Mouse (Mus musculus) olfactory bulb, adult 2 months (tissue): Measurements from ENCODE around the gene Lhx1. TPM values are rescaled to one million over a fixed set of nuclear protein-coding genes. Genes with fewer than 3 reads are reported as not detected.

ENCODE experiments used
- H3K27ac ChIP-seq: fragments of 200-500 bp; 2 replicates; pipeline ENCODE4 v1.5.1; 2012; ENCODE audit warnings: low read depth, low read length; ENCODE audit not compliant: insufficient read depth
- H3K4me1 ChIP-seq: fragments of 200-500 bp; 2 replicates; pipeline ENCODE4 v1.6.1; 2012; ENCODE audit warnings: low read length; ENCODE audit not compliant: control insufficient read depth, insufficient read depth
- H3K4me3 ChIP-seq: fragments of 200-500 bp; 2 replicates; pipeline ENCODE4 v1.5.1; 2012; ENCODE audit warnings: mild to moderate bottlenecking, low read depth, low read length, moderate library complexity; ENCODE audit not compliant: insufficient read depth
- CTCF ChIP-seq: fragments of 200-500 bp; IDR thresholded peaks from 2 replicates; pipeline ENCODE4 v1.5.1; 2012; ENCODE audit warnings: low read depth, mild to moderate bottlenecking, low read length, moderate library complexity; ENCODE audit not compliant: insufficient read depth
- POLR2A ChIP-seq: fragments of 200-500 bp; IDR thresholded peaks from 2 replicates; pipeline ENCODE4 v1.6.1; 2012; ENCODE audit warnings: mild to moderate bottlenecking, low read depth, low read length, moderate library complexity; ENCODE audit not compliant: insufficient read depth
- WGBS: fragments of 180-500 bp; shearing (Covaris S2); methylation state at CpG from one replicate; pipeline ENCODE4 v1.1.7; 2018; 5-methylcytosine and 5-hydroxymethylcytosine counted together
- polyA plus RNA-seq: library from polyadenylated mRNA; stranded (reverse); fragments of >200 nt; gene quantifications from 2 replicates; pipeline ENCODE4 v1.2.4, GENCODE M21; 2012; ENCODE audit warnings: low replicate concordance; ENCODE audit not compliant: missing spikeins, insufficient read depth, insufficient read length

Gene Lhx1
- polyA plus RNA-seq, 1 experiment = not detected

DNA sequence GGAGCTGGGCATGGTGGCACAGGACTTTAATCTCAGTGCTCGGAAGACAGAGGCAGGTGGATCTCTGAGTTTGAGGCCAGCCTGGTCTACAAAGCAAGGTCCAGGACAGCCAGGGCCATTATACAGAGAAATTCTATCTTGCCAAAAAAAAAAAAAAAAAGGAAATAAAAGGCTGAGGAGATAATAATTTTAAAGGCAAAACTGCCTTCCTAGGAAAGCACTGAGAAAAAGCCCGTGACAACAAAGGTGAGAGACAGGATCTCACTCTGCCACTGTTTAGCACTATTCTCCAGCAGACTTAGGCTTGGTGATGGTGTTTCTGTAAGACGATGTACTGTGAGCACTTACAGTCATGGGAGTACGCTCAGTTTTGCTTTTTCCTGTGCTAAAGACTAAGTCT lies 49.3 kb downstream of the Lhx1 start:
- no peaks in the 10 kb centered on the region for H3K4me1 ChIP-seq
- H3K4me3 ChIP-seq = no peak overlapping the region
- TF ChIP-seq CTCF (no peak), POLR2A (no peak)
- H3K27ac ChIP-seq = no peak overlapping the region
- WGBS = 92% methylated on average over 4 of the region's 4 CpGs

- no peak overlapping the region for H3K27ac ChIP-seq
- WGBS = 88% methylated on average over 4 of the region's 4 CpGs
- H3K4me3 ChIP-seq = no peak overlapping the region
- TF ChIP-seq POLR2A (no peak), CTCF (no peak)
- no peaks in the 10 kb centered on the region for H3K4me1 ChIP-seq
Observed at GRCm38 (mm10) chr11:84473093-84473667, 52.2 kb downstream of the Lhx1 start.

Other genes starting within 250 kb of the Lhx1 start
- not detected in 2 replicates for gene Aatf, start 12.0 kb downstream of the Lhx1 start, polyA plus RNA-seq